Mouse (Mus musculus) left cerebral cortex, postnatal 10 days (tissue): ENCODE measurements around the gene Npas3. TPM values are rescaled to one million over a fixed set of nuclear protein-coding genes. Genes with fewer than 3 reads are reported as not detected.
A peak's percentile ranks its signal among the peaks of the same experiment; 100 is the strongest.

Source experiments
- DNase-seq, 2 experiments: peaks; one replicate each; pipeline ENCODE4 v3.0.0; 2021 to 2022; ENCODE audit warnings: low spot score in 2 of 2, mixed read lengths in 1 of 2; ENCODE audit errors: extremely low spot score in 1 of 2
- intact Hi-C: fragments of 180-260 bp; cut with DNase I; formaldehyde crosslinking; loops from one replicate; pipeline ENCODE4 v1.15.1; 2025
- total RNA-seq, 2 experiments: library from RNA; stranded (reverse); gene quantifications; 2 replicates each; pipeline ENCODE4 v1.2.3; 2021

Gene Npas3
- total RNA-seq, 2 experiments from 2014 or later: 32.8 to 33.8 TPM

DNA sequence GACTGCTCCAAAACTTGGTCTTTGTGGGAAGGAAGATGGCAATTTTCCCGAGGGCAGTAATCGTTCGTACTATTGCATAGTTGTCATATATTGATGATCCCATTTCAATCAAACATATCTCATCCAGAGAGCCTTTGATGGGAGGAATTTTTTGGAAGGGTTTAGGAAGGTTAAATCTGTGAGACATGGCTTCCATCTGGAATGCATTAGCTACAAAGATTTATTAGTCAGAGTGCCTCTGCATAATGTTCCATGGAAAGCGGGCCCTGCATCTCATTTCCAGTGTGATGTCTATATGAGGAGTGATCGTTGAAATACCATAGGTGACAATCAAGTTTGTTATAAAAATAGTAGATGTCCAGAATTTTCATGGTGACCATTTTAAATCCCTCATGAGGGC is 480.8 kb downstream of the Npas3 start:
- no peak for DNase-seq
- intact Hi-C loops: no loop called here

DNA sequence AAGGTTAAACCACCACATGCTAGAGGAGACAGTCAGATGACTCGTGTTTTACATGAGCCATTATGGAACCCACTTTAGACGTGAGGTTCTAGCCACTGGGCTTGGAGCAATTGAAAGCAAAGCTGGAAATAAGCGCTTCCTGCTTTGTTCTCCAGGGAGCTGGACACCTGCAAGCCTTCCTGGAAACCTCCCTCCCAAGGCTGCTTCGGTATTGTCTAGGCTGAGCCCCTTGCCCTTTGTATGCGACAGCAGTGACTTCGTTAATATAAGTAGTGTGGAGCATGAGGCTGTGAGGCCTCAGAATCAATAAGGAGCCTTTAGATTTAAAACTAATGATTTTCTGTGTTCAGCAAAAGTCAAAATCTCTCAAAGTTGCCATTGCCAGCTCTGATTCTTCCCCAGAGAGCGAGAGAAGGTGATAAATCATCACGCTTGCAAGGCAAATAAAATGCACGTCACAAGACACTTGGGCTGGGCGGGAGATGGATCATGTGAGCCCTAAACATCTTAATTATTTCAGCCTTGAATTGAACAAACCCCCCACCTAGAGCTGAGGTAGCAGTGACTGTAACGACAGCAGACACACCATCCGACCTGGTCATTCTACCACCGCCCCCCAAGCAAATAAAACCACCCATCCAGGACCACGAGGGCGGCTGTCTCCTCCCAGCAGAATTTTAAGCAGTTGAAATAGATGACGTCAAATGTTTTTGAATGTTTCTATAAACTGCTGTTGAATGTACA is 490.2 kb downstream of the Npas3 start:
- no peak for DNase-seq
- intact Hi-C loops: no loop called here

DNA sequence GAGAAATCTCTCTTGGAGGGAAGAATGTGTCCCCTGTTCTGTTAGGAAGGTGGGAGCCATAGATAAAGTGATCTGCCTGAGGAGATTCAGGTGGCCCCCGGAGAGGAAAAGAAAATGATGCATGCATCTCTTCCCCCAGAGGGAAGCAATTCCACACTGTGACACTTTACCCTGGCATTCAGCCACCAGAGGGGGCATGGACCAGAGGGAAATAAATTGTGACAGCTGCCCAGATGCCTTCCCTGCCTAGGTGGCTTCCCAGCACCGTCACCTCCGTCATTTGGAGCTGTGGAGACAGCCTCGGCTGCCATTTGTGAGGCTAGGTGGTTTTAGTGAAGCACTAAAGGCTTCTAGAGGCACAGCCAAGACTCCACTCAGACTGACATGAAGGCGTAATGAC is 498.2 kb downstream of the Npas3 start:
- intact Hi-C loops: loop anchor here (10.0 kb wide), 1 partner anchor 318 kb away; no protein-coding TSS in a partner anchor
- DNase-seq: peak in 1 of 2 experiments; percentile 34

DNA sequence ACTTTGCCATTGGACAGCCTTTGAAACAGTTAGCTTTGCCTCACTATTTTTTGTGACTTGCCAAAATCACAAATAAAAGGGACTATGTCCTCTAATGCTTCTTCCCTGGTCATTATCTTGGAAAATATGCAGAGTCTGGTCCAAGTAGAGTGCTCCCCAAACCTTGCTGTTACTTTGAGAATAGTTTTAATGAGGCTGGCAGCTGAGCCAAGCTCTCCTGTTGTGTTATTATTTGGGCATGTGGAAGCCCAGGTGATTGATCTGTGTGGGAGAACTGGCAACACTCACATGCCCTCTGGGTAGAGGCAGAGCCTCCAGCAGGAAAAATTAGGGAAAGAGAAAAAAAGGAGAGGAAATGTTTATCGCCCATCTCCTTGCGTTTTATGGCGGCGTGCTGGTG is 500.9 kb downstream of the Npas3 start:
- DNase-seq: peak in 1 of 2 experiments; percentile 45
- intact Hi-C loops: loop anchor here (10.0 kb wide), 1 partner anchor 315 kb away; no protein-coding TSS in a partner anchor

DNA sequence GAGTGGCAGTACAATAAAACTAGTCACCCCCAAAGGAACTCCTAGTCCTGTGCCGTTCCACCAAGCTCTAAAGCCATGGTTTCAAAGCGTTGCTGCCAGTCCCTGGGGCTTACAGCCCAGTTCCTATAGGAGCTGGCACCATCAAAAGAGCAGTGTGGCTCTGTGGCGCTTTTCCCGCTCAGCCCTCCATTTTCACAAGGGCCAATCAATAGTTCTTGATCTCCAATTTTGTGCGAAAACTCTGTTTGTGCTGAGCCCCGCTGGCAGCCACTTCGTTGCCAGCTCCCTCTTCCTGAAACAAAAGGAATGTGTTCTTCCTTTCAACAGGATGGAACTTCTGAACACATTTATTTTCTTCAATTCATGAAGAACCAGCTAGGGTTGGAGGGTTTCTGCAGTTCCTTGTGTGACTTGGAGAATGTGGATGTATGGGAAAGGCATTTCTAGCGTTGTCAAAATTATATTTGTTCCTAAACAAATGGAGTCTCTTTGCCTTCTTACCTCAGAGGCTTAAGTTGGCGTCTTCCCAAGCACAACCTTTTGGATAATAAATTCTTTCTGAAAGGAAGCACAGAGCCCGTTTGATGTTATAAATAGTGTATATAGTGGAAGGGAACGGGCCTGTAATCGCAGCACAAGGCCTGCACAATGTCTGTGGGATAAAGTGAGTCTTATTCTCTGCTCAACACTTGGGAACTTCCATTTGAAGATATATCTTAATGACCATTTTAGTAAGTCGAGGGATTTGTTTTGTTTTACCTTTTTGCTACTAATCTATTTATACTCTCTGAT is 504.0 kb downstream of the Npas3 start:
- no peak for DNase-seq
- intact Hi-C loops: no loop called here

DNA sequence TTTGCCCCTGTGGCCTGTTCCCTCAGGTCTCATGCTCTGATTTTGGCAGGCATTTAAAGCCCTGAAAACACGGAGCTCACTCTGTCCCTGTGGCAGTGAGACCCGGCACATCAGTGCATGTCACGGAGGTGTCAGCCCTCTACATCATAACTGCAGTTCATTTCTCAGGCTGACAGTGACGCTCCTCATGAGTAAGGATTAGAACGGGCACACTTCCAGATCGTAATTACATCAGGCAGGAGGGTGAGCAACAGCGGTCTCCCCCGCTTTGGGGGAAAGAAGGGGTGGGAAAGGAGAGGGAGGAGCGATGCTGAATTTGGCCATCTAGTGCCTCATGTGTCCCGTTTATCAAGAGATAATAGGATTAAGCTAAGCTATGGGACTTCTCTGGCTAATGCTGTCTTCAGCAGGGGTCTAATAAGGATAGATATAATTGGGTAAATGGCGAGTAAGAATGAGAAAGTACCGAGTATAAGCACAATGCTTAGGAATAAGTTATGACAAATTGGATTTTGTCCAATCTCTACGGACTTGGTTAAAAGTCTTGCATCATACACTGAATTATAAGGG is 505.0 kb downstream of the Npas3 start:
- intact Hi-C loops: no loop called here
- no peak for DNase-seq

DNA sequence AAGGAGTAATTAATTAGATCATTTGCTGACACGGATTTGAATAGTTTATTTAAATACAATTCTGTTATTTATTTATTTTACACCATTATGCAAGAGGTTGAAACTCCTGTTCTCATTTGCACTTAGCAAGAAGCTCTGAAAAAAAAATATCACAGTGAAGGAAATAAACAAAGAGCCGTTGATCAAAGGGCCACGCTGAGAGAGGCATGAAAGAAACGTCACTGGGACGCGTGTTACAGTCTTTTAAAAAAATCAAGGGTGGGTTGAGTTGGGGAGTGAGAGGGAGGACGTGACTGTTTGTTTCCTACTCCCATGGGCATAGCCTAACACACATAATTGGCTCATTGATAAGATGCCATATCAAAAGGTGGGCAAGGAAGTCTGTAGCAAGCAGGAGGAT is 505.8 kb downstream of the Npas3 start:
- intact Hi-C loops: no loop called here
- no peak for DNase-seq

DNA sequence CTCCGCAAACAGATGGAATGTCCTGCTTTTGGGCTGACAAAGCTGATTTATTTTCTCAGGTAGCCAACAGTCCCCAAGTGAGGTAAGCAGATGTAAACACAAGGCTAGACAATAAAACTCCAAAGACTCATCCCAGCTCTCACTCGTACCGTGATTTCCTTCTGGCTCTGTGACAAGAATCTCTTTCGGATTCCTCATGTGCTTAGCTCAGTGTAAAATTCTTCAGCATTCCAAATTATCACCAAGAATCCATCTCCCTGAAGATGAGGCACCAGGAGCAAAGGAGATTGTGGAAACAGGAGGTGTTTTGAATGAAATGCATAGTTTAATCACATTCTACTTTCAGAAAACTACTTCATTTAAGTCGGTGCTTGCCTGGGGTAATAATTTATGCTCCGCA is 509.2 kb downstream of the Npas3 start:
- intact Hi-C loops: no loop called here
- DNase-seq: no peak

DNA sequence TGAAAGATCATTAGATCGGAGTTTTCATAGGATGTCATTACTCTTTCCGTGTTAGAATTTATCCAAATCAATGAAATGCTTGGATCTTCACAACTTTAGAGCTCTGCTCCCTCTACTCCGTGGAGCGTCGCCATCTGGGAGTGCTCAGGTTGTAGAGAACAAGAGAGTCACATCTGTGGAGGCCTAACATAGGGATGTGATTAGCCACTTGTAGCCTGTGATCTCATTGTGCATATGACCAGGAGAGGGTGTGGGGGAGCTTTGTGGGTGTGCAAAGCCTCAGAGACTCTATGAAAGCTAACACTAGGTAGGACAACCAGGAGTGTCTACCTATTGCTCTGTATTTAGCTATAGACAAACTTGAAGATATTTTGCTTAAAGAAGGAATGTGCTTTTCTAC is 509.9 kb downstream of the Npas3 start:
- intact Hi-C loops: no loop called here
- DNase-seq: no peak

DNA sequence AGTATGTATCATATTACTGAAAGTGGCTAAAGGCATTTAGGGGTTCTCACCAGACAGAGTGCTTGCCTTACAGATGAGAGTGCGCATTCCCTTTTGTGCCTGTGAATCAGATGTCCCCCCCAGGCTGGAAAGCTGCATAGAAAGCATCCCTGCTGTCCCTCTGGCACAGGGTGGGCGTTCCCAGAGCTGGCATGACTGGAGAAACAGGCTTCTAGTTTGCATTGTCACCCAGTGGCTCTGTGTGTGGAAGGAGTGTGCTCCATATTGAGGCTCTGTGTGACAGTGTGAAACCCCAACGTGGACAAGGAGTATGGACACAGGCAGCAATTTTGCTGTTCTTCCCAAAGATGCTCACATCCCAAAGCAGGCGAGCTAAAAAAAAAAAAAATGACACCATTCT is 515.7 kb downstream of the Npas3 start:
- DNase-seq: no peak
- intact Hi-C loops: no loop called here

DNA sequence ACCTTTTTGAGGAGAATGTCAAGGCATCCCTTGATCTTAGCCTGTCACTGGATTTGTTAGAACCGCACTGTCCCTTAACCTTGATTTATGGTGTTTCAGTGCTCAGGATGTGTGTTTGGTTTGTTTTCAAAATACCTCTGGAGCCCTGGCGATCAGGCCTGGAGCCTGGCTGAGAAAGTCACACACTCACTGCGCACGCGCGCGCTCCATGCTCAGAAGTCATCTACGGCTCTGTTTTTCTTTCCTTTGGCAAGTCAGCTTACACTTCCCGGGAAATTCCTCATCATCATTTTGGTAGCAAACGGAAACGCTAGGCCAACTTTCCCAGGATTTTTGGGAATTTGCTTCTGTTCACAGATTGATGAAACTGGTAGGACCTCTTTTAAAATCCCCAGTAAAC is 519.9 kb downstream of the Npas3 start:
- DNase-seq: peak in 1 of 2 experiments; percentile 43
- intact Hi-C loops: no loop called here

DNA sequence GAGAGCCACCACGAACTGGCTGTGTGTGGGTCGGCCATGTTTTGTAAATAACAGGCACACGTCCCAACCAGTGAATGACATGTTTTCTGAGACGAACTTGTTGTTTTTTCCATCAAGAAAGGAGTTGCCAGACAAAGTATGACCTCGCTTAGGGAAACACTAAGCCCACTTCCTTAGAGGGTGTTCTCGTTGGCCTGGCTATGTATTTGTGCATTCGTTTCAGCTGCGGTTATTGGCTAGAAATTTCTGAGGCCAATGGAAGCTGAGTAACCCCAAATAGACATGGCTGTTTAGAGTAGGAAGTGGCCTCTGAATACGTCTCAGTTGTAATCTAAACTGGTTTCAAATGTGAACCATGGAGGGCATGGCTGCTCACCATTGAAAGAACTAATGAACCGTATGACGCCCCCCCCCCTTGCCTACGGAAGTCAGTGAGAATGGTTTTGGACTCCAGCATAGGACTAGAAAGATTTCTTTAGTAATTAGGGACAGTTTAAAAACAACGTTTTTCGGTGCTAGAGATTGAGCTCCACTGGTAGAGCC is 523.0 kb downstream of the Npas3 start:
- intact Hi-C loops: no loop called here
- no peak for DNase-seq

DNA sequence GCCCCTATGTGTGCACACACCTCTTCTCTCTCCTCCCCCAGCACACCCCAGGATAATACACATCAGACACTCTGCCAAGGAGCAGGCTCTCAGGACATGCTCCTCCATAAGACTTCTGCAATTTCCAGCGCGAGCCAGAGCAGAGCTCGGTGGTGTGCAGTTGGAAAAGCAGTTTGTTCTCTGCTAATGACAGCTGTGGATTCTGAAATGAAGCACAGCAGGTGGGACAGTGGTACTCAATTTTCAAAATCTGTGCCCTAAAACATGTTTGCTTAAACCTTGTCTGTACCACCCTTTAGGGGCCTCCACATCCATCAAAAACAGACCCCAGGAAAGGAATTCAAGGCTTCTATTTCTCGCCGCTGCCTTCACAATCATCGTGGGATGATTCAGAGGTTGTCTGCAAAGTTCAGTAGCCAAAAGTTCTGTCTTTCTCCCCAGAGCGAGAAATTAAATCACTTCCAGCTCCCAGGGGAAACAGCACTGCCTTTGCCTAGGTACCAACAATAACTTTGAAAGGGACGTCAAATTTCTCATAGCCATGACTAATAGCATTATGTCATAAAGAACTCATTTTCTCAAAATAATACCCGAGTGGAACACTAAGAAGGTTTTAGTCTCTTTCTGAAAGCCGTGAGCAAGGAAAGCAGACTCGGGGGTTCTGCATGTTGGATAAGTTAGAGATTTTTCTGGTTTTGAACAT is 533.5 kb downstream of the Npas3 start:
- no peak for DNase-seq
- intact Hi-C loops: no loop called here

DNA sequence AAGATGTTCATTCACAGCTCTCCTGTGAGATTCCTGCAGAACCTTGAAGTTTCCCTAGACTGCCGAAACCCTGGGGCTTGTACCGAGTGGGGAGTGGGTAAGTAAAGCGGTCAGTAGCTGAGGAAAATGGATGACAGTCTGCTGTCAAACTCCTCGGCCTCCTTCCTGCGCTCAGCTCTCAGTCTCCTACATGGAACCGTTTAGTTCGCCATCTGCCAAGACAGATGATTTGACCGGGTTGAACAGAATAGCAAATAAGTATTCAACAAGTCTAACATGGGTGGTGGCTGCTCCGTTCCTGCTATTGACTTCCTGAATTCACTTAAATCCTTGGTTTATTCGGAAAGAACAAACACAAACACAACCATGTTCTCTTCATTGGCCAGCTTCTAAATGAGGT is 541.0 kb downstream of the Npas3 start:
- intact Hi-C loops: no loop called here
- DNase-seq: no peak

DNA sequence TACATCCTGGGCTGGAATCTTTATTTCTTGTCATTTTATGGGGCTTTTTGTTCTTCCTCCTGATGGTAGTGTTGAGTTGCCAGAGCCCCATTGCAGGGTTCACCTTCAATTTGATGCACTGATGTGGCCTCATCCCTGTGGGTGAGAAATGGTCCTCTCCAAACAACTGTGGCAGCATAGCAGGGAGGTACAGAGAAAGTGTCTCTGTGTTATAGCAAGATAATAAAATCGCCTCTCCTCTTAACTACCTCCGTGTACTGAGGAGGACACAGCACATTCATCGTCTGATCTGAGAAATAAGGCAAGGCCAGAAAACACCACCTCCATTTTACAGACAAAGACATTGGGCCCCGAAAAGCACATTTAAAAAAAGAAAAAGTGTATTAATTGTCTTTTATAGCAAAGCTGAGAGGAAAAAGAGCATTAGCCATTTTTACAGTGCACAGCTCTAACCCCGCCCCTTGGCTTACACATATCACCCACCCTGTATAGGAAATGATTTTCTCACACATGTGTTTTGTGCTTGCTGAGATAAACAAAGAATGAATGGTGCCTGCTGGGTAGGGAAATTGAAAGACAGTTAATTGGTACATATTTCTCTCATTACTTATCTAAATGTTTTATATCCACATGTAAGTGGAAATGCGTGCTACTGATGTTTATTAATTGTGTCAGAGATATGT is 546.4 kb downstream of the Npas3 start:
- no peak for DNase-seq
- intact Hi-C loops: no loop called here

DNA sequence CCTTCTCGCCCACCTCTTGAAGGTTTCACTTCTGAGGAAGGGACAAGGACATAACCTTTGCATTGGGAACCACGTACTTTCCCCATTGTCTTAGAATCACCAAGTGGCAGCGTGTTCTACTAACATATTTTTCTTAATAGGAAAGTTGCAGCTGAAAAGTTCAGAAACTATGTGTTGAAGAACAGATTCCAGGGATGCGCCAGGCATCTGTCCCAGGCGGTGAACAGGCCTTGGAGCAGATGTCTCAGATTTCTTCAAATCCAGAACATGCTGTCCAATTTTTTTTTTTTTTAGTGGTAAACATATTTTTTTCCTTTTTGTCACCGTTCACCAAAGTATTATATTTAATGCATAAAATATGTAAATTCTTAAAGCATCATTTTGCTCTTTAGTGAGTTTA is 553.4 kb downstream of the Npas3 start:
- peak in 1 of 2 experiments; percentile 30 for DNase-seq
- intact Hi-C loops: no loop called here

DNA sequence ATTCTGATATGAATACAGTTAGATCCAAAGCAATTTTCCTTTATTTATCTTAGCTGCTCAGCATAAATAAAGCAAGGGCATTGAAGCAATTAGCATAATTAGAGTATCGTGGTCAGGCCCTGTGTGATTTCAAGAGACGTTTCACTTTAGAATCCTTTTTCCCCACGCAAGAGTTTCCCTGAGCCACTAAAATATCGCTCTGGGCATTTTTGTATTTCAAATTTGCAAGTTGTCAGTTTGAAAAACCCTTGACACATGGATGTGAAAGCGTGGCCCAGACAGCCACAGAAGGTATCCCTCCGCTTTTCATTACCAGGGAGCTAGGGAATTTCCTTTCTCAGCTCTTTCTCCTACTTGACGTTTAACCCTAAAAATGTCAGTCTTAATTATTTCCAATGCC is 553.9 kb downstream of the Npas3 start:
- no peak for DNase-seq
- intact Hi-C loops: no loop called here

DNA sequence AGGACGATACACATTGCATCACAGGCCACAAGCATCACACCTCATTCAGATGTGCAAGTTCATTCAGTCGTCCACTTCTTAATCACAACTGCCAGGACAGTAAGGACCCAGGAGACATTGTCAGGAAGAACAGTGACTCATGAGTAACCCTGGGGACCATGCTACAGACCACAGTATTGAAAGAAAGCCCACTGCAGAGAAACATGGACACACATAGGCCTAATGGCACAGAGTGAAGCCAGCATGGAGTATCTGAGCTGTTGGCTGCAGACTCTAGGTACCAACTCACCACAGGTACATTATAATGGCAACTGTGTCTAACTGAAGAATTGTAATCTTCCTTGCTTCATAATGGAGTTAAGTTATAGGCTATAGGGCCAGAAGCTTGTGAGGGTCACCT is 561.6 kb downstream of the Npas3 start:
- intact Hi-C loops: no loop called here

DNA sequence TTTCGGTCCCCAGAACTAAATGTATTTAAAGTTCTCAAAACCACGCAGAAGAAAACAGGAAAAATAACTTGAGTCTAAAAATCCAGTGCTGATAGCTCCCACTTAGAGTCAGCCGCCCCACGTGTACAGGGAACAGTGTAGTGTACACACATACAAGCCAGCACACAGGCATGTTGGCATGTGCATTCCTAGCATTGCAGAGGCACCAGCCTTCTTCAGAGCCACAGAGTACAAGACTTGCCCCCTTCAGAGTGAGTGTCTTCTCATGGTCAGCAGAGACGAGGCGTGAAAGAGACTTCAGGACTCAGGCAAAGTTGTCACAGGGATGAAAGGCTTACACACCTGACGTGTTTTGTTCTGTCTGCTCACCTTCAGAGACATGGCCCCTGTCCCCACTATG is 565.8 kb downstream of the Npas3 start:
- DNase-seq: no peak
- intact Hi-C loops: no loop called here

More for the DNA sequence above, 561.6 kb downstream of the Npas3 start:
- no peak for DNase-seq
